Mouse (Mus musculus) monocyte, adult 5-6 weeks (primary cell): ENCODE measurements around the gene Bmp10. TPM values are rescaled to one million over a fixed set of nuclear protein-coding genes. Genes with fewer than 3 reads are reported as not detected.

Experiments
- total RNA-seq: library from RNA; stranded (forward); fragments of 200-1000, 200-491, 200-594 nt; gene quantifications from 3 replicates; pipeline ENCODE4 v1.2.3, GENCODE M21; 2017

Gene Bmp10
- total RNA-seq, 1 experiment from 2014 or later = not detected

Other genes with a start within 250 kb of the Bmp10 start
- gene Antxr1, start 93.2 kb upstream of the Bmp10 start, total RNA-seq = 0.43 TPM in 1 of 3 replicates, not detected in the others
- gene Gkn1, start 78.1 kb upstream of the Bmp10 start, total RNA-seq = not detected in 3 replicates
- gene Gkn2, start 55.6 kb upstream of the Bmp10 start, total RNA-seq = not detected in 3 replicates
- not detected in 3 replicates for gene Gkn3, start 40.1 kb upstream of the Bmp10 start, total RNA-seq
- gene Arhgap25, start 104.3 kb downstream of the Bmp10 start, total RNA-seq = 138 to 220 TPM (median 146 TPM) in 3 replicates
- gene Prokr1, start 161.7 kb downstream of the Bmp10 start, total RNA-seq = 0.67 to 2.8 TPM (median 1.9 TPM) in 3 replicates
- 5.2 to 12.7 TPM (median 8.7 TPM) in 3 replicates for gene Aplf, start 243.2 kb downstream of the Bmp10 start, total RNA-seq